Mouse (Mus musculus): Measurements from ENCODE around the gene Fank1. TPM values are rescaled to one million over a fixed set of nuclear protein-coding genes. Genes with fewer than 3 reads are reported as not detected.

Gene Fank1
- total RNA-seq (2023) = not detected

GRCm38 (mm10) chr7:133776626-133776996 is at the start of gene Fank1:
Gene Fank1, plus strand, starts transcription at chr7:133776861.

GRCm38 (mm10) chr7:133782717-133783435 is 6.2 kb downstream of the Fank1 start, which contains the start of gene Dhx32:
Gene Dhx32, minus strand, starts transcription at chr7:133782726.

Other genes starting within 250 kb of the Fank1 start
- gene Tex36, start 174.7 kb upstream of the Fank1 start, total RNA-seq (2023) = not detected
- gene Edrf1, start 139.3 kb upstream of the Fank1 start, total RNA-seq (2023) = 10 to 100 TPM; 14.7 to 20.5 TPM
- not detected for gene Mmp21, start 96.8 kb upstream of the Fank1 start, total RNA-seq (2023)
- 10 to 100 TPM; 22.8 to 24.0 TPM for gene Bccip, start 67.5 kb upstream of the Fank1 start, total RNA-seq (2023)
- gene Uros, start 66.8 kb upstream of the Fank1 start, total RNA-seq (2023) = 10 to 100 TPM; 10.2 to 20.6 TPM
- gene Dhx32, start 5.9 kb downstream of the Fank1 start, total RNA-seq (2023) = 1 to 10 TPM; 5.0 to 6.8 TPM